Mouse (Mus musculus) gastrocnemius, adult 8-10 months (tissue): ENCODE measurements around the gene Kctd2. TPM values are rescaled to one million over a fixed set of nuclear protein-coding genes. Genes with fewer than 3 reads are reported as not detected.
"Not testable (repeated sequence)": the region's sequence is repeated elsewhere in the genome, so short reads cannot be mapped to it uniquely, and the experiment has no call there.

Source experiments
- DNase-seq, 2 experiments: peaks; one replicate each; pipeline ENCODE4 v3.0.0; 2022; ENCODE audit warnings: low spot score in 2 of 2
- total RNA-seq, 4 experiments: library from RNA; stranded (reverse); gene quantifications; 2 replicates each; pipeline ENCODE4 v1.2.4; 2022

The Kctd2 gene
- total RNA-seq, 4 experiments from 2014 or later: 15.0 to 18.5 (median 16.4) TPM

DNA sequence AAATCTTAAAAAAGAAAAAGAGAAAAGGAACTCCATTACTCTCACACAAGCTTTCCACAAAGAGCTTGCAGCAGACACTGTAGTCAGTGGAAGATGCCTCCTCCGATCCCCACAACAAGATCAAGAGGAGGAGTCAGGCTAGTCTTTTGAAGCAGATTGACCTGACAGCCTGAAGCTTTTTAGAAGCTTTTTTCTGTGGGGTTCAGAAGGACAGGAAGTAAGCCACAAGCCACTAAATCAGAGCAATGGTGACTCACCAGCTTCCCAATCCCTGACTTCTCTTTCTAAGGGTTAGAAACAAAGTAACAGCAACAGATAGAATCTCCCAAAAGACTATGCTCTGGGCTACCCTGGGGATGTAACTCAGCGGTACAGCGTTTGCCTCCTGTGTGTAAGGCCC, 19.4 kb downstream of the Kctd2 start:
- no peak for DNase-seq

DNA sequence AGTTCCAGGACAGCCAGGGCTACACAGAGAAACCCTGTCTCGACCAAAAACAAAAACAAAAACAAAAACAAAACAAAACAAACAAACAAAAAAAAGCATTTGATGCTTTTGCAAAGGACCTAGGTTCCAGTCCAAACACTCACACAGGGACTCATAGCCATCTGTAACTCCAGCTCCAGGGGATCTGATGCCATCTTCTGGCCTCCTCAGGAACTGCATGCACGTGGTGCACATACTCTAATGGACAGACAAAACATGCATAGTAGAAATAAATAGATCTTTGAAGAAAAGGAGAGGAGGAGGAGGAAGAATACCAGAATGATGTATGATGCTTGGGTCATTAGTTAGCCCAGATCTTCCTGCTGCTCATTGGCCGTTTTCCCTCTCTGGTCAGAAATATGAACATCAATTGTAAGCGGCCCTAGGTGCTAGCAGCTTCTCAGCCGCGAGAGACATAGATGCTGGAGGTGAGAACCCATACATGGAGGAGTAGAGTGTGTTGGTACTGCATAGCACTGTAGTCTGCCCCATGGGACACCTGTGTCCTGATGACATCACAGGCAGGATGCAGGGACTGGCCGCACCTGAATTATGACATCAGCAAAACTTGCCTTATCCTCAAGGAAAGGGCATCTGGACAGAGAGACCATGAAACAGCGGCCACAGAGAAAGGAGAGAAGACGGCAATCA, 20.1 kb downstream of the Kctd2 start, which contains the start of gene Trim80:
Trim80 (plus strand) TSS at position 640 of the 690 bp plus-strand sequence.
- no peak for DNase-seq

GRCm38 (mm10) chr11:115441417-115441816, 21.5 kb downstream of the Kctd2 start:
- no peak for DNase-seq

- no peak for DNase-seq
Measured at GRCm38 (mm10) chr11:115446906-115447305, 27.0 kb downstream of the Kctd2 start.

DNA sequence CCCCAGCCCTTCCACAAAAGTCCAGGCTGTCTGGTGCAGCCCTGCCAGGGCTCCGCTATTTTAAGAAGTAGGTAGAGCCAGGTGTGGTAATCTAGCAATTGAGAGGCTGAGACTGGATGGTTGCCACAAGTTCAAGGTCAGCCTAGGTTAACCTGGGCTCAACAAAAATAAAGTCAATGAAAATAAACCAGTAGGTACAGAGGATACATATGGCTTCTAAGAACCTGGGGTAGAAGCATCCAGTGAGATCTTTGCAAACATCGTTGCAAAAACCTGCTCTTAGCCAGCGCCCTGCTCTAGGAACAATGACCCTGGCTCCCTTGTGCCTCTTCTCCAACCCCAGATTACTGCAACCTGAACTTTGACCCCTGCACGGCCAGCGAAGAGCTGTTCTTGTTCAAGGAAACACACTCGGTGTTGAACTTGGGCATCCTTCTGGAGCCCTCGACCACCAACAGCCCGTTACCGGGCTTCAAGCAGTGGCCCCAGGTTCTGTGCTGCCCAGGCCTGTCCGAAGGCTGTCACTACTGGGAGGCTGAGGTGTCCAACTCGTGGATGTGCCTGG, 27.5 kb downstream of the Kctd2 start:
- no peak for DNase-seq

DNA sequence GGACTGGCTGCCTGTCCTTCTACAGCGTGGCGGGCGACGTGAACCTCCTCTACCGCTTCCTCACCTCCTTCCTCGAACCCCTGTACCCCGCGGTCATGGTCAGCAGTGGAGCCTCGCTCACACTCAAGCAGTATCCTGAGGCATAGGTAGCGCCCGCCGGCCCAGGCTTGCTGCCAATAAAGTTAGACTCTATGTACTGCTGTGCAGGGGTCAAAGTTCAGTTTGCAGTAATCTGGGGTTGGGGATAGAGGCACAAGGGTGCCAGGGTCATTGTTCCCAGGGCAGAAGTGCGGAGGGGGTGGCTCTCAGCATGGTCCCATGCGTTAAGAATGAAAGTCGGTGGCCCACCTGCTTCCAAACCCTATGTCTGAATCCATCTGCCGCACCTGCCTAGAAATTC, 28.1 kb downstream of the Kctd2 start:
- DNase-seq: no peak

- DNase-seq: no peak
Measured at GRCm38 (mm10) chr11:115448998-115449397, 29.1 kb downstream of the Kctd2 start.

GRCm38 (mm10) chr11:115450176-115450575, 30.2 kb downstream of the Kctd2 start:
- DNase-seq: no peak

DNA sequence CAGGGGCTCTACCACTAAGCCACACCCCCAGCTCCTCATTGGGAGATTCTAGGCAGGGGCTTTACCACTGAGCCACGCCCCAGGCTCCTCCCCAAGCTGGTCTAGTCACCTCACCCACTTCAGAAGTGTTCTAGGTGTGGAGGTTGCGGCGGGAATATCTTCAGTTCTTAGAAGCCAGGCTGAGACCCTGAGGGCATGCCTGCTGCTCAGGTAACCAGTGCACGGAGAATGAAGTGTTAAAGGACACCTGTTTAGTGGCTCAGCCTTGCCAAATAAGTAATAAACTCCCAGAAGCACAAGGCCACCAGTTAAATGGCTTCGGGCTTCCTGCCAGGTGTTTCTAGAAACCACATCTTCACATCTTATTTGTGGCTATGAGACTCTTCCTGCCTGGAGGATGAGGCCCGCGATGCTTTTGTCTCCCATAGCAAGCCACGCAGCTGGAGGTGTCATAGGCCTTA, 31.9 kb downstream of the Kctd2 start:
- no peak for DNase-seq

- DNase-seq: no peak
Measured at GRCm38 (mm10) chr11:115452281-115452860, 32.4 kb downstream of the Kctd2 start.

DNA sequence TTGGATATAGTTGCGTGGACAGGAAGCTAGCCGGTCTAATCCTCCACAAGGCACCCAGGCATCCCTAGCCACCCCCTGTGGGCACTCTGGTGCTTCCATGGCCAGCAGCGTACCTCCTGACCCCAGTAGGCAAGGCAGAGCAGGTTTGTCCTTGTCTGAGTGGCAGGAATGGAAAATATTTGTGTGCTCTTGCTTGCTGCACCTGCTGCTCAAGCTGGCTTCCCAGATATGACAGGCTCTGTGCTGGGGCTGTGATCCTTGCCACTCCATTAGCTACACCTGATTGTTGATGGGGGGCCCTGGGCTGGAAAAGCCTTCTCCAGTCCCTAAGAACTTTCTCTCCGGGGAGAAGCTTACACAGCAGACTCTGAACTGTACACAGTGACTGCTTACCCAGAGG, 33.4 kb downstream of the Kctd2 start:
- no peak for DNase-seq

- not testable (repeated sequence) for DNase-seq
Measured at GRCm38 (mm10) chr11:115454822-115455221, 34.9 kb downstream of the Kctd2 start.

DNA sequence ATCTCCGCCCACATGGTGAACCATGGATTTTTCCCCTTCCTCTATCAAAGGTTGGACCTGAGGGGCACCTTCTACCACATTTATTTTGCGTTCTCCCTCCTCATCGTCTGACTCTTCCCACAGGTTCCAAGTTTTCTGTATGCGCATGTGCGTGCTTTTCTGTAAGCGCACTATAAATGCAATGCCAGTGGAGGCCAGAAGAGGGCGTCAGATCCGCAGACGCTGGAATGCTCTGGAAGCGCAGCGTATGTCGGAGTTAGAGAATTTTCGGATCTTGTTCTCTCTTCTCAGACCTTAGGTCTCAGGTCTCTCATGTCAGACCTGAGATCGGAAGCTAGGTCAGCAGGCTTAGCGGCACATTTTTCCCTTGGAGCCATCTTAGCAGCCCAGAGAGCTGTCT, 35.7 kb downstream of the Kctd2 start:
- DNase-seq: no peak

DNA sequence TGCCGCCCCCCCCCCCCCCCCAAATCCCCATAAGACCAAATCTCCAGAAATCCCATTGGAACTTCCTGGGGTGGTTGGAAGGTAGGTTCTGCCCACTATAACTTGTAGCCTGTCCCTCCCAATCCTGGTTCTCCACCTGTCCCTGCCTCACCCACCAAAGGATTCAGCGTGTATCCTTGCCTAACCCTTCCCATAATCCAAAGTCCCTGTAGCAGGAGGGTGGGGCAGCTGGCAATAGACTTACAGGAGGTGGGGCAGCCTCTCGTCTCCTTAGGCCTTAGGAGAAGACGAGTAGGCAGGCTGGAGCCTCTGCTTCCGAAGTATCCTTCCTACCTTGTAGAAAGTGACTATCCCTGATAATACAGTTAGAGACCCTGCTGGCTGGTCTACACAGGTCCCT, 36.3 kb downstream of the Kctd2 start:
- DNase-seq: no peak

- DNase-seq: no peak
Measured at GRCm38 (mm10) chr11:115457405-115457804, 37.5 kb downstream of the Kctd2 start.

- no peak for DNase-seq
Measured at GRCm38 (mm10) chr11:115460976-115461375, 41.0 kb downstream of the Kctd2 start.

DNA sequence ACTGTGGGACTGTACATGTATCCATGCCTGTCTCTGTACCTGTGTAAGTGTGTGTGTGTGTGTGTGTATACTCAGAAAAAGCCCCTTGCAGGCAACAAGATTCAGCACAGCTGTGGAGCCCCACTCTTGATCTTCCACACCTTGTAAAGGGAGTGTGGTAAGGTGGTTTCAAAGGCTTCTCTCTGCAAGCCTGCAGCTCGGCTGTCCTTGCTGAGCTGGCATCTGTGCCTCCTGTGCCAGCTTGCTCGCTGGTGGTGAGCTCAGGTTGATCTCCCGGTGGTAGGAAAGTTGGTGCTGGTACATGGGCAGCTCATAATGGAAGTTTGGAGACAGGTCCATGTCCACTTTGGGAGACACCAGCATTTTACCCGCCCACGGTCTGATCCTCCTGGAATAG, 41.9 kb downstream of the Kctd2 start:
- no peak for DNase-seq

DNA sequence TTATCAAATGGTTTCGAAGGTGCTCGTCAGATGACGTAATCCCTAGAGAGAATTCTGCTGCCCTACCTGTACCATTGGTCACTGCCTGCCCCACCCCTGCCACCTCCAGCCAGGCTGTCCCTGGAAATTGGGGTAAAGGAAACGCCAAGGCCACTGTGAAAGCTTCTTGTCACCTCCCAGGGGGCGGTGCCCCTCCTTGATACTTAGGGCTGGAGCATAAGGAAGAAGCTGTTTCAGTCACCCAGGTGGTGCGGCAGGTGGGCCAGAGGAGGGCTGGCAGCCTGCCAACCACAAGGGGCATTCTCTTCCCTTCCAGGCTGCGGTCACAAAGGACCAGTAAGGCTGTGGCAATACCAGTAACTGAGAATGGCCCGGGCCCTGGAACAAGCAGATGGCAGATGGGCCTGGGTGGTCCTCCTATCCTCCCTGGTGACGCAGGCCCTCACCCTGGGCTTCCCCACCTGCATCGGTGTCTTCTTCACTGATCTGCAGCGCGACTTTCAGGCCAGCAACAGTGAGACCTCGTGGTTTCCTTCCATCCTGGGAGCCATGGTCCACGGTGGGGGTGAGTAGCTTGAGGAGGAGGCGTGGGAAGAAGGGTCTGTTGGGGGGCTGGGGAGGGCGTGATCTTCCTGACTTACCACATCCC, 42.4 kb downstream of the Kctd2 start, which contains the start of gene Slc16a5:
Slc16a5 (plus strand) TSS at position 232 of the 649 bp plus-strand sequence.
- DNase-seq: no peak

DNA sequence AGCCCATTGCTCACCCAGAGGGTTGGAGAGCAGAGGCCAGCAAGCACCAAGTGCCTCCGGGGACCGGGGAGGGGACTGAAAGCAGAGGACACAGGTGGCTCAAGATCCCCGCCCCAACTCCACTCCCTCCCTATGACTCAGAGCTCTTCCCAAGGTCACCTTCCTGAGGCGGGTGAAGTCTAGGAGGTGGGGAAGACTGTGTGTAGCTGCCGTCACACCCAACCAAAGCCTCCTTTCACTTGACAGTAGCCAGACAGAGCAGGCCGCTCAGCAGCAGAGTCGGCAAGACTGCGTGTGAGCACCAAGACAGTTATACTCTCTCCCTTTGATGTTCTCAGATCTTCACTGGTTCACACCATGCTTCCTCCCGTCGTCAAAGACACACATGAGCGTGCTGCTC, 43.5 kb downstream of the Kctd2 start:
- no peak for DNase-seq

DNA sequence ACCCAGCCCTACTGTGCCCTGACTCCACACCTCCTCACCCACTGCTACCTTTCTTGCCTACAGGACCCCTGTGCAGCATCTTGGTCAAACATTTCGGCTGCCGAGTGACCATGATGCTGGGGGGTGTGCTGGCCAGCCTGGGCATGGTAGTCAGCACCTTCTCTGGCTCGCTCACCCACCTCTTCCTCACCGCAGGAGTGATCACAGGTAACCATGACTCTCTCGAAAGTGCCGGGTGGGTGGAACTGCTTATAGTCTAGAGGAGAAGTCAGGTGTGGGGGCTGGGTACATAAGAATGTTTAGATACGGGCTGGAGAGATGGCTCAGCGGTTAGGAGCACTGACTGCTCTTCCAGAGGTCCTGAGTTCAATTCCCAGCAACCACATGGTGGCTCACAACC, 44.9 kb downstream of the Kctd2 start:
- no peak for DNase-seq

DNA sequence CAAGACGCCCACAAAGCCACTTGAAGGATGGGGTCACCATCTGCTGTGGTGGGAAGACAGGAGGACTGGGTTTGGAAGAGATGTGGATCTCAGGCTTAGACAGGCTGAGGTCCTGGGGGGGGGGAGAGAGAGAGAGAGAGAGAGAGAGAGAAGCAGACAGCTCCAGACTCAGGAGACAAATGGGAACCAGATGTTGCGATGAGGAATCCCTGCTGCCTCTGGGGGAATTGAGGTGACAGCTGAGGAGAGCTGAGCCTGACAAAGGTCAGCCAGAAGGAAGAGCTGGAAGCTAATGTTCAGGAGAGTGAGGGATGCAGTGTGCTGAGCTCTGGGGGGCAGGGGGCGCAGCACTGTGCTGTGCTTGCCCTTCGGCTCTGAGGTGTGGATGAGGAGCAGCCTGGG, 47.3 kb downstream of the Kctd2 start:
- no peak for DNase-seq

GRCm38 (mm10) chr11:115472183-115472582, 52.3 kb downstream of the Kctd2 start:
- DNase-seq: no peak
